Mouse (Mus musculus): ENCODE measurements around the gene Adar.
"Not testable (repeated sequence)": the region's sequence is repeated elsewhere in the genome, so short reads cannot be mapped to it uniquely, and the experiment has no call there.

Gene Adar

GRCm38 (mm10) chr3:89788680-89789352 lies 74.0 kb downstream of the Adar start:
- no peak for DNase-seq (ENCODE audit: low read depth, low spot score)

DNA sequence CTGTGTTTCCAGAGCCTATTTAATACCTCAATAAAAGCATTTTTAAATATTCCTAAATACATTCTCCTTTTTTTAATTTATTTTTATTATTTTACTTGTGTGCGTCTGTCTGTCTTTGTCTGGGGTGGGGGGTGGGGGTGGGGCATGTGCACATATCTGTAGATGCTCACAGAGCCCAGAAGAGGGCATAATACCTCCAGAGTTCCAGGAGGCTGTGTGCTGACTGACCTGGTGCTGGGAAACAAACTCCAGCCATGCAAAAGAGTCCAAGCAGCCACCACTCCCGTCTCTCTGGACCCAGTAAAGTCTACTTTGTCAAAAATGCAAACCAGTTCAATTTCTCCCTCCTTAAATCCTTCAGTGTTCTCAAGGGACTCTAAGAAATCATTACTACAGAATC lies 79.8 kb downstream of the Adar start:
- DNase-seq (ENCODE audit: low read depth, low spot score), result no peak

- no peak for DNase-seq (ENCODE audit: low read depth, low spot score)
These were observed 80.9 kb downstream of the Adar start for GRCm38 (mm10) chr3:89795746-89796145.

DNA sequence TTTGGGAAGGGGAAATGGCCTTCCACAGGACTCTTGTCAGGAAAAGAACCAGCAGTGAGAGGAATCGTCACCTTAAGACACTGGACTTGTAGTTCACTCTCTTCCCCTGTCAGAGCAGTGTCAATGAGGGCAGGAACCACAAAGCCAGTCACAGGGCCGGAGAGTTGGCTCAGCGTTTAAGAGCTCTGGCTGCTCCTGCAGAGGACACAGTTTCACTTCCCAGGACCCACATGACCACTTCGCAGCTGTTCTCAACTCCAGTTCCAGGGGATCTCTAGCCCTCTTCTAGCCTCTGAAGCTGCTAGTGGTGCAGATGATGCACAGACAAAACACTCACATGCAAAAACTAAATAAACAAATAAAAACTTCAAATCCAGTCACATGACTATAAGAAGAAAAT lies 81.5 kb downstream of the Adar start:
- DNase-seq (ENCODE audit: low read depth, low spot score), result no peak

- no peak for DNase-seq (ENCODE audit: low read depth, low spot score)
These were observed 83.7 kb downstream of the Adar start for GRCm38 (mm10) chr3:89798518-89798917.

GRCm38 (mm10) chr3:89799476-89799875 lies 84.7 kb downstream of the Adar start:
- DNase-seq (ENCODE audit: low read depth, low spot score), result no peak

DNA sequence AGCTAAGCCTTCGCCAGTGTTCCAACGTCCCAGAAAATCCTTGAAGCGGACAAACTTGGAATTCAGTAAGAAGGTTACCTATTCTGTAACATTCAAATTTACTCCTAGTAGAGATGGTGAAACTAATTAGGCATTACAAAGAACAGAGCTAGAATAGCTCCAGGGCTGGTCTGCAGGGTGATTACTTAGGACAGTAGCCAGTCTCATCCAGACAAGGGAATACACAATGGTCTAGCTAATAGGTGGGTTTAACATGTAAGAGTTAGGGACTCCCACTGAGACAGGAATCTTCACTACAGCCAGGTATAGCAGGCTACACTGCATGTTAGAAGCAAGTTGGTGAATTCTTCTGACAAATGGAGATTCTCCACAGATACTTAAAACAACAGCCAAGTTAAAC lies 85.3 kb downstream of the Adar start:
- DNase-seq (ENCODE audit: low read depth, low spot score), result not testable (repeated sequence)

- DNase-seq (ENCODE audit: low read depth, low spot score), result no peak
These were observed 86.1 kb downstream of the Adar start for GRCm38 (mm10) chr3:89800774-89801506.

GRCm38 (mm10) chr3:89801507-89801847 lies 86.7 kb downstream of the Adar start:
- no peak for DNase-seq (ENCODE audit: low read depth, low spot score)

DNA sequence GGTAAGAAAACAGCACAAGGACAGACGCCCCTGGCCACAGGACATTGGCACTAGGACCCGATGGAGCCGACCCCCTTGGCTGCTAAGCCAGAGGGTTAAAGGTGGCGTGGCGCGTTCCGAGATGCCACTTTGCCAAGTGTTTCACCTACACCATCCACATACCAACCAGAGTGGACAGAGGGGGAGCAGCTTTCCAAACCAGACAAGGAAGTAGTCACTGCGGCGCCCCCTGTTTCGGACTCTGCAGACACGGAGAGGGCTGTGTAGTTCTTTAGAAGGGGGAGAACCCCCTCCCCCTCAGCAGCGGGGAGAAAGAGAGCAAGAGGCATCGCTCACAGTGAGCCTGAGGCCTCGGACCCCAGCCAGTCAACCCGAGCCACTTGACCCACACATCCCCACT lies 88.1 kb downstream of the Adar start:
- no peak for DNase-seq (ENCODE audit: low read depth, low spot score)

All from forelimb bud, embryonic 11.5 days (tissue).